Mouse (Mus musculus): Measurements from ENCODE around the gene Sh2d7. TPM values are rescaled to one million over a fixed set of nuclear protein-coding genes. Genes with fewer than 3 reads are reported as not detected.

Sh2d7 gene
- total RNA-seq (2022) = not detected

DNA sequence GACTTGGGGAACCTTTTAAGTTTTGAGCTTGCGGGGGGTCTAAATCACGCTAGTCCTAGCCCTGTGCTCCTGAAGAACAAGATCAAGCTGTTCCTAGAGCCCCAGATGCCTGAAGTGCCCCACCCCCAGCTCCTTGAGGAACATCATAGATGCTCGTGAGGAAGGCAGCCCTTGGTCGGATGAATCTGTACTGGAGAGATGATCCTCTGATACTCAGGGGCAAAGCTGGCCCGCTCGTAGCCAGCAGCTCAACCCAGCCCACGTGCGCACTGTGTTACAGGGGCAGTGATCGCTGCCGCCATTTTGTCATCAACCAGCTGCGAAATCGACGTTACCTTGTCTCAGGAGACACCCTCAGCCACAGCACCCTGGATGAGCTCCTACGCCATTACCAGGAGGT, at the start of gene Sh2d7:
Gene Sh2d7 (plus strand): TSS at position 301 of the 400 bp plus-strand sequence.
- DNase-seq (ENCODE audit: low spot score in 2 of 2) = no peak

DNA sequence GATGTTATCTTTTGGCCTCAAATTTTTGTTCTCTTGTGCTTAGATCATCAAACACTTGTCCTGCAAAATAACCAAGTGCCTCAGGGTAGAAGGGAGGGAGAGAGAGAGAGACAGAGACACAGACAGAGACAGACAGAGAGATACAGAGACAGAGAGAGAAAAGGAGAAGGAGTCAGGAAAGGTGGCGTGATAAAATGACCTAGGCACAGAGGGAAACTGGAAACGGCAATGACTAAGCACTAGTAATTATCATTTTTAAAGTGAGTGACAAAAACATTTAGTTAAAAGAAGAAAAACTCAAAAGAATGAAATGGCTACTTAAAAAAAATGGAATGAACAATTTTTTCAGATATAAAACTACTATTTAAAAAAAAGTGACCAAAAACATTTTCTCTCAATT, 49.2 kb upstream of the Sh2d7 start:
- DNase-seq (ENCODE audit: low spot score in 2 of 2) = no peak

DNA sequence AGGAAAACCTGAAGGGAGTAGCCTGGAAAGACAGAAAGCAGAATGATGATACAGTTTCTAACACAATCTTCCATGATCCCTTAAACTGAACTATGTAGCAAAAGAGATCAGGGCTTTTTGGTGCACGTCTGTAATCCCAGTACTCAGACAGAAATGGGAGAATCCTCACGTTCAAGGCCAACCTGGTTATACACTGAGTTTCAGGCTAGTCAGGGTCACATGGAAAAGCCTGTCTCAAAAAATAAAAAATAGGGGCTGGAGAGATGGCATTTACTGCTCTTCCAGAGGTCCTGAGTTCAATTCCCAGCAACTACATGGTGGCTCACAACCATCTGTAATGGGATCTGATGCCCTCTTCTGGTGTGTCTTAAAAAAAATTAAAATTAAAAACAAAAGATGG, 48.4 kb upstream of the Sh2d7 start:
- no peak for DNase-seq (ENCODE audit: low spot score in 2 of 2)

DNA sequence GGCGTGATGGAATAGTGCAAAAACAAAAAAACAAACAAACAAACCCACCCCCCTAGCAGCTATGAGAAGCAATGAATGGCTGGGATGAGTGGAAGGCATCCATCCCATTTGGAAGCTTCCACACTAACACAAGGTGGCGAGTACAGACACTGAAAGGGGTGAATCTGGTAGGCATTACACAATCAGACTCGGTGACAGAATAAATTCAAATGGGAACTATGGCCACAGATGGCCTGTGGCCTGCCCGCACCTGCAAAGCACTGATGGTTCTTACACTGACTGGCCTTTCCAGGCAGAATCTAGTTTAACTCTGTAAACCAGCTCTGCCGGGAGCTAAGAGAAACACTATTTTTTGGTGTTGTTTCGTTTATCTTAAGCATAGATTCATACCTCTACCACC, 39.5 kb upstream of the Sh2d7 start:
- no peak for DNase-seq (ENCODE audit: low spot score in 2 of 2)

DNA sequence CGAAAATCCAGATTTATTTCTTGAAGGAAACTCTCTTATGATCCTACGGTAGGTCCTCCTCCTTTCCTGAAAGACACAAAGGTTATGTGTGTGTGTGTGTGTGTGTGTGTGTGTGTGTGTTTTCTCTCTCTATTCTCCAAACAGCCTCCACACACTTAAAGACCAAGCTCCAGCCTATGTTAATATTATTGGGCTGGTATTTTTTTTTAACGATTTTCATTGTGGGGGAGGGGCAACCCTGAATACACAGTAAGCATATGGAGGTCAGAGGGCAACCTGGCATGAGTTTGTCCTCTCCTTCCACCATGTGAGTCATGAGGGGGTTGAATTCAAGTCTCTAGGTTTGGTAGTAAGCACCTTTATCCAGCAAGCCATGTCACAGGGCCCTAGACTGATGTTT, 39.0 kb upstream of the Sh2d7 start:
- no peak for DNase-seq (ENCODE audit: low spot score in 2 of 2)

DNA sequence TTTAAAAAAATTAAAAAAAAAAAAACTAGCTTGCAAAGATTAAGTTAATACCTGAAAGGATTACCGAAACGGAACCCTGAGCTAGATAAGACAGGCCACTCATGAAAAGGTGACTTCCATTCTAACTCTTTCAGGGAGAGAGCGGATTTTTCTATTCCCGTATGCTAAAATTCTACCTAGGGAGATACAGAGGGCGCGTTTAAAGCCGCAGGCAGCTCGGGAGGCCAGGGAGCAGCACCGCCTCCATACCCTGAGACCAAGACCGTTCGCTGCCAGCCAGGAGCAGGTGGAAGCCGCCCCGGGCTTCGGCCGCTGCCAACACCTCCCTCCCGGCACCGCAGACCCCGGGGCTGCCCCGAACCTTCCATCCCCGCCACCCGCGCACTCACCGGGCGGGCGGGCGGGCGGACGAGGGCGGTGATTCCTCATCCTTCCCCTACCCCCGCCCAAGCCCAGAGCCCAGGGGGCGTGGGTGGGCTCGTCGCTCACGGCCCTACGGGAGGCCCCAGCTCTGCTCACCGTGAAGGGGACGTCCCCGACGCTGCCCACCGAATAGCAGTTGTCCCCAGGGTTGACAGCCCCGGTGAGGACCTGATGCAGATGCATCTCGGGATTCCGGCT, 37.8 kb upstream of the Sh2d7 start:
- peak in 1 of 2 experiments; percentile 36 for DNase-seq (ENCODE audit: low spot score in 2 of 2)

DNA sequence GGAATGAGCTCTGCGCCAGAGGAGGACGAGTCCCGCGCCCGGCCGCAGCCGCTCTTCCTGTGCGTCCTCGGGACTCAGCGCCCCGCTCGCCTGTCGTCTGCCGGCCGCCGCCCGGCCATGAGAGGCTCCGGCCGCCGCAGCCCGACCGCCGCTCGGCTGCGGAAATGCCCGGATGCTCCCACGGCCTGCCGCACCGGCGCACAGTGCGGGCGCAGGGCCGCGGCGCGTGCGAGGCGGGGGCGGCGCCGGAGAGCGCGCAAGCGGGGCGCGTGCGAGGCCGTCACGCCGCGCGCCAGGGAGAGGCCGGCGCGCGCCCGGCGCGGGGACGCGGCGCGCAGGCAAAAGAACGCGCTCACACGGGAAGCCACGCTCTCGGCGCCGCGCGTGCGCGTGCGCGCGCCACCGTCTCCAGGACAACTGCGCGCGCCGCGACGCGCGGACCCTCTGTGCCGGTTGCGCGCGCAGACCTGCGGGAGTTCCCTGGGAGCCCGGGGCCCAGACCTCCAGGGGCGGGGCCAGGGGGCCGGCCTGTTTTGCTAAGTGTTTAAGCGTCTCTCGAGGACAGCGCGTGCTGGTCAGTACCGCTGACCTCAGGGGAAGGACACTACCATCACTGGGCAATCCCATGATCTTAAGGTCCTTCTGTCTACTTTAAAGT, 37.2 kb upstream of the Sh2d7 start, which contains the start of gene Dmxl2:
Gene Dmxl2 (minus strand): TSS at position 174 of the 658 bp plus-strand sequence.
- DNase-seq (ENCODE audit: low spot score in 2 of 2) = peak; percentile 78 to 80

DNA sequence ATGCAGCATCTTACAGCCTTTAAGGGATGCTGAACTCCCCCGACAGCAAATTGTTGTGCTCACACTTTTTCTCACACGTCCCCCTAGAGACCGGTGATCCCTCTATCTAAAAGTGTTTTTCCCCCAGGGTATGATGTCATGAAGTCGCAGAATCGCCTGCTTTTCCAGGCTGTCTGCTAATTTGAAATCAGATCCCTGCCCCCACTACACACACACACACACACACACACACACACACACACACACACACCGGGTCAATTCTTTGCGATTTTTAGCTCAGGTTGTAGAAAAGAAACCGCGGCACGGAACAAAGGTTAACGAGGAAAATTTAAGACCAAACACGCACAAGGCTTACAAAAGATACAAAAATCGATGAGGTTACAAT, 36.7 kb upstream of the Sh2d7 start:
- DNase-seq (ENCODE audit: low spot score in 2 of 2) = no peak

DNA sequence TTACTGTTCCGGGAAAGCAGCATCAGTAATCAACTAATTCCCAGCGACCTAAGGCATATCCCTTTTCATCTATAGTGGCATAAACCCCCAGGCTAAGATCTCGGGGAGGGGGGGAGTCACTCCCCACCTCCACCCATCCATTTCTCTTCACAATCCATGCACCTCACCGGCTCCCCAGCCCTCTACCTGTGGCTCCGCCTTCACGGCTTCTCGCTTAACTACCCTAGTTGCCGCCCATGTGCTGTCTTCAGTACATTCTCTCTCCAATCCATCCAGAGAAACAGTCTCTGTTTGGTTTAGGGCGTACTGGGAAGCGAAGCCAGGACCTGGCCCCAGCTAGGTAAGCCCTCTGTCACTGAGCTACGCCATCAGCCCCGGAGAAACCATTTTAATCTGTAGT, 35.9 kb upstream of the Sh2d7 start:
- DNase-seq (ENCODE audit: low spot score in 2 of 2) = no peak

DNA sequence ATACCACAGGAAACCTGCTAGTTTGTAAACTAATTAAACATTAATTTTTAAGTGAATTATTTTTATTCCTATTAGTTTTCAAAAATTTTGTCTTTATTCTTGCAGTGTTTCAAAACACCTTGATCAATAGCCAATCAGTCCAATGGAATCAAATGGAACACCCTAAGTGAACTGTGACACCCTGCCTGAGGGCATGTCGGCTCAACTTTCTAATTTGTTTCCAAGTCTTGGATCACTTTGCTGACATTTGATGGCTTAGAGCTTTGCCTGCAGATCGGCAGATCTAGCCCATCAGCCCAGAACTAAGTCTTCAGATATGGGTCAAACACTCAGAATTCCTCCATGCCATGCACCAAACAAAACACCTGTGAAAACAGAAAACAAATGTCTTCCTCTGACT, 22.8 kb upstream of the Sh2d7 start:
- DNase-seq (ENCODE audit: low spot score in 2 of 2) = no peak

DNA sequence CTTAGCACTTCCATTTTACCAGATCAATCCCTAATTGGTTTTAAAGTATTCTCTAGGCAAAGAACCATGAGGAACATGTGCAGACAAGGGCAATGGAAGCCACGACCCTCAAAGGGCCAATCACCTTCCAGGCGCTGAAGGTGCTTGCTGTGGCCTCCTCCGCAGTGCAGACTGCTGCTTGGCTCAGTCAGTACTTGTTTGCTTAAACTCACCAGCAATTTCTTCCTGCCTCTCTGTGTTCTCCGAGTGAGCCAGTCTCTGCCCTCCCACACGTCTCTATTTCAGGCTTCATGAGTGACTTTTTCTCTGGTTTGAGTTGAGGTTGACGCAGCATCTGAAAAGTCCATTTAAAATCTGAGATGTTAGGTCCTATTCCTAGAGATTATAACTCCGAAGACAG, 19.9 kb upstream of the Sh2d7 start:
- peak; percentile 36 to 44 for DNase-seq (ENCODE audit: low spot score in 2 of 2)

DNA sequence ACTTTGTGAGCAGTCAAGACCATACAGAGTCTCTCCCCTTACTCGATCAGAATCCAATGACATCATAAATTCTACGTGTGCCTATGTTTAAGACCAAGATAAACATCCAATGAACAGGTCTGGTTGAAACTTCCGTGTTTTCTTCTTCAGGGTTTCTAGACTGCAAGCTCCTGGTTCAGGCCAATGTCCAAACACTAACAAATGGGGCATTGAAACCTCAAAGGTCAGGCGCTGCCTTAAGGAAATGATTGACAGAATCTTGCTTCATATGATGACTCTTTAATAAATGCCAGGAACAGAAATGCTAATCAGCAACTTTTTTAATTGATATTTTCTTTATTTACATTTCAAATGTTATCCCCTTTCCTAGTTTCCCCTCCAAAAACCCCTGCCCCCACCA, 18.5 kb upstream of the Sh2d7 start:
- DNase-seq (ENCODE audit: low spot score in 2 of 2) = no peak

DNA sequence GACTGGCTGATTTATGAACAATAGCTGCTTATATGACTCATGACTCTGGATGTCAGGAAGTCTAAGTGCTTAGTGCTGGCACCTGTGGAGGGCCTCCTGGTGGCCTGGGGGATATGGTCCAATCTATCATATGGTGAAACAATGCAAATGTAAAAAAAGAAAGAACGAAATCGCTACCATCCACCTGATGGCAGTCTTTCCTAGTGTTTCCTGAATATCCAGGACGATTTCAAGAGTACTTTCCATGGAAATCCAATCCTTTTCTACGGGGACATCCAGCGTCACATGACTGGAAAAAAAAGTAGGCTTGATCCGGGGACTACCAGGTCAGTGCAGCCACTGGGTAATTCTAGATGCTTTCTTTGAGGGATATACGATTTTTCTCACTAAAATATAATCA, 11.1 kb upstream of the Sh2d7 start:
- DNase-seq (ENCODE audit: low spot score in 2 of 2) = no peak

DNA sequence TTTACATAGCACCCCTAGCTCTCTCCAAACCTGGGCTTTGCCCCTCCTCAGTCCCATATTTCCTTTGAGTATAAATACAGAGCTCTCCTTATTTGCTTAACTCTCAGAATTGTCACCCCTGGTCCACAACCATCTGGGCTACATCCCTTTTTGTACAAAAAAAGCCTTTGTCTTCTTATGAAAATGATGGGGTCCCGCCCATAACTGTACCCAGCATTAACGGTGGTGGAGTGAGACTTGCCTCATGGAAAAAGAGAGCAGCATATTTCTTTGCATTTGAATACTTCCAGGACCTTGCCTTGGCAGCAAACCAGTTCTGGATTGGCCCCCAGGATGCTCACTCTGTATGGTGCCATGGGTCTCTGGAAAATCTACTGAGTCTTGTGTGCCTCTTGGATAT, 8.8 kb upstream of the Sh2d7 start:
- DNase-seq (ENCODE audit: low spot score in 2 of 2) = no peak

DNA sequence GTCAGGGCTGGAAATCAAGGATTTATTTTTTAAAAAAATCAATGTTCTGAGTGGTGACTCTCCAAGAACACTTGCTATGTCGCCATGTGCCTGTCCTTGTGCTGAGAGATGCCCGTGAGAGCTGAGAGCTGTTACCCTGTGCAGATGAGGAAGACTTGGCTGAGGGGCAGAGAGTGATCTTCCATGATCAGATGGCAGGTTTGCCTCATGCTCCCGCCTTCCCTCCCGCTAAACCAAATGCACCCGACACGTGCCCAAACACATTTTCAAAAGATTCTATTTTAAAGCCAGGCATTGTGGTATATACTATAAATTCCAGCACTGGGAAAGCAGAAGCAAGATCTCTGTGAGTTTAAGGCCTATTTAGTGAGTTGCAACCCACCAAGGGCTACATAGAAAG, 7.9 kb upstream of the Sh2d7 start:
- no peak for DNase-seq (ENCODE audit: low spot score in 2 of 2)

DNA sequence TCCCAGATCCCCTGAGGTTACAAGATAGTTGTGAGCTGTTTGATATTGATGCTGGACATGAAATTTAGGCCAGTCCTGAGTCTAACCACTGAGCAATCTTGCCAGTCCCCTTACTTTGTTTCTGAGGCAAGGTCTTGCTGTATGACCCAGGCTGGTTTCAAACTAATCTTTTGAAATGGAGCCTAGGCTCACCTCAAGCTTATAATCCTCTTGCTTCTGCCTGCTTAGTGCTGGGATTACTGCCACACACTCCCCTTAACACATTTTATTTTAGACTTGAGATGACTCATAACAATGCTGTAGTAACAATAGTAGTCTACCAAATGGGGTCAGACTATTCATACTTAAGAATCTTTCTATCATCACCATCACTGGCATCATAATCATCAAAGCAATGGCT, 7.4 kb upstream of the Sh2d7 start:
- no peak for DNase-seq (ENCODE audit: low spot score in 2 of 2)

DNA sequence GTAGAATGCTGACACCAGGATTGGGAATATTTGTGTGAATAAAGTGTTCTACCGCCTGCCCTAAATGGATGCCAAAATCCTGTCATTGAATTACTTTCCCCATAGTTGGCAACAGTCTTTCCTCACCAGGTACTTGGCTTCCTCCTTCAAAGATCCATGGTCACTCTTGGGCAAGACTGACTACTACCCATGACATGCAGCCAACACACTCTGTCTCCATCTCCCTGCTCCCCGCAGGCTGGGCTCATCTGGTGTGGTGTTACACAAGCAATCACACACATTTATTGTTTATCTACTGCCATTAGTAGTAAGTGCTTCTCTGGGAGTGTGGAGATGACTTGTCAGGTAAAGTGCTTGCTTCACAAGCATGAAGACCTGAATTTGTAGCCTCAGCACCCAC, 5.9 kb upstream of the Sh2d7 start:
- DNase-seq (ENCODE audit: low spot score in 2 of 2) = no peak

DNA sequence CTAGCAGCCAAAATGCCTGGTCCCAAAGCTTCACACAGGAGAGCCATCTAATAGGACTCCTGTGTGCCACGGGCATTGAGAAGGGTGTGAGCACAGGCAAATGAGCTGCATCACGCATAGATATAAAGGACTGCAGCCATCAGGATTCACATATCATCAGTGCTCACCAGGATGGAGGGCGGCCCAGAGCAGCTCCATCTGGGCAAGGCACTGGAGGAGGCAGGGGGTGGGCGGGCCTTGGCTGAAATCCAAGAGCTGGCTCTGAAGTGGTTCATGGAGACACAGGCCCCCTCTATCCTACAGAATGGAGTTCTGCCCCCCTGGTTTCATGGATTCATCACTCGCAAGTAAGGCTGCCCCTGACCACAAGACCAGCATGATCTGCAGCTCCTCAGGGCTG, 4.8 kb upstream of the Sh2d7 start:
- peak; percentile 77 to 79 for DNase-seq (ENCODE audit: low spot score in 2 of 2)

DNA sequence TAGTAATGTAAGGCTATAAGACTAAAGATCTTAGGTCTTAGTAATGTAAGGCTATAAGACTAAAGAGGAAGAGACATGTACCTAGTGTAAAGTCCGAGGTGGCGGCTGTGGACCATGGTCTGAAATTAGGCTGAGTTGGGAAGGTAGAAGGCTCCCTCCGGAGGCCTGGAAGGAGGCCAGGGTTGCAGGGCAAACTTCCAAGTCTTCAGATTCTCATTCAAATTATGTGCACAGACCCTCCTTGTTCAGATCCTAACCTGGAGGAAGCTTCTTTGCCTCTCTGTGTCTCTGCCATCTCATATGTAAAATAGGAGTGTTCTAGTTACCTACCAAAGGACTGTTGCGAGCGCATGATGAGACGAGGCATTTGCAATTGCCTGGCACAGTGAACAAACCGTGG, 2.5 kb upstream of the Sh2d7 start:
- DNase-seq (ENCODE audit: low spot score in 2 of 2) = no peak

DNA sequence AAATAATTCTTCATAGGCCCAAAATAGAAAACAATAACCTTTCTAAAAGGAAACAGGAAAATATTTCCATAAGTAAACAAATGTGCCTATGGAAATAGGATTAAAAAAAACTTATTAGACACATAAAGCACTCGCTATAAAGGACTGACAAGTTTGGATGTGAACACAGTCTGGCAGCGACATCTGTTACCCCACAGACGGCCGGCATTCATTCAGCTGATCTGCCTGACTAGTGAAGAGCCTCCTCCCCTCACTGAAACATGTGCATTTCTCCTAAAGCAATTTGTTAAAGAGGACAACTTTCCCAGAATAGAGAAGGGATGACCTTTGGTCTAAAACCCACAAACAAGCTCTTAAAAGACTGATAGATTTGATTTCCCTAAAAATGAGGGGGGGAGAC, 1.8 kb upstream of the Sh2d7 start:
- DNase-seq (ENCODE audit: low spot score in 2 of 2) = peak; percentile 78 to 79

DNA sequence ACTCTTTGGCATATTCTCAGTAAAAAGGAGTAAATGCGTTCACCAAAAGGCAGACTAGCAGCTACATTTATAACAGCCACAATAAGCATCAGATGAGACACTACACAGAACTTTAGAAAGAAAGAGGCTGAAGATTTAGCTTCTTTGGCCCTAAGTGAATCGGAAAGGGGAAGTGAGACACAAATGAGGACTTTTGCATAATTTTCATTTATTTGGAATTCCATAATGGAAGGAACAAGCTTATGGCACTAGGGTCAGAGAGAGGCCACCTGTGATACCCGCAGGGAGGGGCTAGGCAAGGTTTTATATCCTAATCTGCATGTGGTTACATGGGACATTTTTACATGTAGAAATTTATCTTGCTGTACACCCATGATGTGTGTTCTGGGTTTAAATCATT, 1.3 kb upstream of the Sh2d7 start:
- no peak for DNase-seq (ENCODE audit: low spot score in 2 of 2)

DNA sequence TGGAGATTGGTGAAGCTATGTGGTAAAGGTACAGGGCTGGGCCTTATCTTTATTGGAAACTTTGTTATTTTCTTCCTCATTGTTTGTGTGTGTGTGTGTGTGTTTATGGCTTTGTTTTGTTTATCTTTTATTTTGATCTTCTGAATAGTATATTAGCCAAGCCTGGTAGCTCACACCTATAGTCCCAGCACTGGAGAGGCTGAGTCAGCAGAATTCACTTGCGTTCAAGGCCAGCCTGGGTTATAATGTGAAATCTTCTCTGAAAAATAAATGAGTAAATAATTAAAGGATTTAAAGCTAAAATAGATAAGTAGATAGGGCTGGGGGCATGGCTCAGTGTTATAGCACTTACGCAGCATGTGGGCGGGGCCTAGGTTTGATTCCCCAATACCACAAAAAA, 540 bp upstream of the Sh2d7 start:
- DNase-seq (ENCODE audit: low spot score in 2 of 2) = no peak

DNA sequence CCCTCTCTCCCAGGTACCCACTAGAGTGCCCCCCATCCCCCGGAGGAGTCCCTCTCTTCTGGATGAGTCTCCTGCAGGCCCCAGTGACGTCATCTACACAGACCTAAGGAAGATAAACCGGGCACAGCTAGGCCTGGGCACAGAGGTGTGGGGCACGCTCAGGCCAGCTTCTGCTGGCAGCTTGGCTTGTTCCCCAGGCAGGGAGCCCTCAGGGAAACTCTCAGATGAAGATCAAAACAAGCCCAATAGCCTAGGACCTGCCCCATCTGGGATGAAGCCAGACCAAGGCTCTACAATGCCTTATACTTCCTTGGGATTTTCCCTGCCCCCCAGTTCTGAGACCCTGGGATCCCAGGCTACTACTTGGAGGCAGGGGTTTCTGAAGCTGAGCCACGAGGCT, 2.0 kb downstream of the Sh2d7 start:
- DNase-seq (ENCODE audit: low spot score in 2 of 2) = no peak
